Mouse (Mus musculus) skeletal muscle tissue, postnatal 0 days (tissue): ENCODE data around the gene C130060K24Rik. TPM values are rescaled to one million over a fixed set of nuclear protein-coding genes. Genes with fewer than 3 reads are reported as not detected.

ENCODE experiments used
- polyA plus RNA-seq: library from polyadenylated mRNA; unstranded; fragments of >200 nt; fragmentation: Nextera tagmentation; extraction: Ambion mirVana; gene quantifications from 2 replicates; pipeline ENCODE4 v1.2.1, GENCODE M21; 2015

C130060K24Rik gene
- polyA plus RNA-seq, result not detected in 2 replicates

GRCm38 (mm10) chr6:65380918-65381772 lies at the start of gene C130060K24Rik:
Gene C130060K24Rik (plus strand): TSS chr6:65381105.

Other genes with a start within 250 kb of the C130060K24Rik start
- gene Hpgds, start 236.2 kb upstream of the C130060K24Rik start, polyA plus RNA-seq, result 7.4 and 7.5 TPM in 2 replicates
- gene Tnip3, start 144.2 kb downstream of the C130060K24Rik start, polyA plus RNA-seq, result not detected in 2 replicates